14 mouse cellular contexts compared by ENCODE assay signal in genomic region chr8:96238406-96238805, GRCm38 (mm10).
"Had no signal": no experiment of that assay in that cellular context is flagged by ENCODE, and none has a peak within 500 bp of the region (broad histone marks: within the 10 kb centered on the region; RNA-seq: fewer than 3 reads in every experiment).

No protein-coding gene starts in this region.

- H3K9ac ChIP-seq: kidney, embryonic 15.5 days; liver, embryonic 13.5 days; midbrain, embryonic 12.5 days had no signal

- H3K4me3 ChIP-seq: kidney, embryonic 15.5 days; left cerebral cortex, adult 2 months; liver, embryonic 13.5 days; midbrain, embryonic 12.5 days; myocyte had no signal

- DNase-seq: kidney, postnatal 10 days; kidney, postnatal 36 days; layer of hippocampus, postnatal 36 days; liver, embryonic 13.5 days; lung, adult 2 months; lung, postnatal 14 days; lung, postnatal 4 days; thymus, adult 18-20 months; thymus, postnatal 36 days had no signal

- H3K27me3 ChIP-seq: kidney, embryonic 15.5 days; liver, embryonic 13.5 days; midbrain, embryonic 12.5 days had no signal

- H3K27ac ChIP-seq: kidney, embryonic 15.5 days; left cerebral cortex, adult 2 months; liver, embryonic 13.5 days; midbrain, embryonic 12.5 days had no signal

- H3K9me3 ChIP-seq: kidney, embryonic 15.5 days; liver, embryonic 13.5 days; midbrain, embryonic 12.5 days had no signal

- ATAC-seq: midbrain, embryonic 16.5 days had no signal

- H3K4me1 ChIP-seq: kidney, embryonic 15.5 days; liver, embryonic 13.5 days; midbrain, embryonic 12.5 days had no signal

- H3K36me3 ChIP-seq: kidney, embryonic 15.5 days; liver, embryonic 13.5 days; midbrain, embryonic 12.5 days had no signal

- H3K4me2 ChIP-seq: kidney, embryonic 15.5 days; liver, embryonic 13.5 days; midbrain, embryonic 12.5 days had no signal
